Mouse (Mus musculus): Measurements from ENCODE around the gene Gzmk.

GRCm38 (mm10) chr13:113199331-113199730 lies 26.4 kb downstream of the Gzmk start:
- TF ChIP-seq POLR2A (IDR thresholded peaks at IDR 0.05; ENCODE audit: low read depth, low read length): no peak
- TF ChIP-seq CTCF (IDR thresholded peaks at IDR 0.05; ENCODE audit: extremely low read depth, insufficient read length, insufficient replicate concordance, low read depth, low read length): no peak
